Mouse (Mus musculus) testis, adult 2 months (tissue): ENCODE data around the gene Dnajb7.

ENCODE experiments used
- CTCF ChIP-seq: fragments of 200-500 bp; IDR thresholded peaks from 2 replicates; pipeline ENCODE4 v1.5.1; 2012; ENCODE audit warnings: low read depth, mild to moderate bottlenecking, inconsistent platforms, low read length, moderate library complexity; ENCODE audit not compliant: control insufficient read depth, insufficient read depth, insufficient replicate concordance
- POLR2A ChIP-seq: fragments of 200-500 bp; IDR thresholded peaks from 2 replicates; pipeline ENCODE4 v1.6.1; 2012; ENCODE audit warnings: low read depth, mild to moderate bottlenecking, inconsistent platforms, low read length, moderate library complexity; ENCODE audit not compliant: control insufficient read depth

GRCm38 (mm10) chr15:81361022-81361404, 47.1 kb downstream of the Dnajb7 start:
- TF ChIP-seq CTCF (no peak), POLR2A (no peak)
